Mouse (Mus musculus) C2C12 (cell line): ENCODE results near the gene Il24.

Experiments
- CEBPB ChIP-seq: IDR thresholded peaks from one replicate; pipeline ENCODE4 v1.6.1; 2011; ENCODE audit warnings: low read depth, mild to moderate bottlenecking, control low read depth, moderate library complexity
- CTCF ChIP-seq: IDR thresholded peaks from one replicate; pipeline ENCODE4 v1.5.1; 2011; ENCODE audit not compliant: control insufficient read depth, insufficient read depth, insufficient read length
- MAX ChIP-seq: IDR thresholded peaks from one replicate; pipeline ENCODE4 v1.6.1; 2011; ENCODE audit warnings: mild to moderate bottlenecking, control low read depth
- MYOD1 ChIP-seq: IDR thresholded peaks from one replicate; pipeline ENCODE4 v1.6.1; 2011; ENCODE audit warnings: low read depth; ENCODE audit not compliant: control insufficient read depth, insufficient read length
- MYOG ChIP-seq: IDR thresholded peaks from one replicate; pipeline ENCODE4 v1.6.1; 2011; ENCODE audit not compliant: control insufficient read depth, insufficient read length; ENCODE audit errors: extremely low read depth
- USF1 ChIP-seq: IDR thresholded peaks from one replicate; pipeline ENCODE4 v1.6.1; 2011; ENCODE audit warnings: low read depth, mild to moderate bottlenecking, control low read depth, moderate library complexity

GRCm38 (mm10) chr1:130855723-130856122 lies 31.5 kb downstream of the Il24 start:
- no peak for TF ChIP-seq CTCF
- TF ChIP-seq MAX: no peak
- TF ChIP-seq USF1: no peak
- no peak for TF ChIP-seq MYOD1
- TF ChIP-seq CEBPB: no peak
- TF ChIP-seq MYOG: no peak
